ENCODE assay signal across 8 mouse cellular contexts in the genomic region with DNA sequence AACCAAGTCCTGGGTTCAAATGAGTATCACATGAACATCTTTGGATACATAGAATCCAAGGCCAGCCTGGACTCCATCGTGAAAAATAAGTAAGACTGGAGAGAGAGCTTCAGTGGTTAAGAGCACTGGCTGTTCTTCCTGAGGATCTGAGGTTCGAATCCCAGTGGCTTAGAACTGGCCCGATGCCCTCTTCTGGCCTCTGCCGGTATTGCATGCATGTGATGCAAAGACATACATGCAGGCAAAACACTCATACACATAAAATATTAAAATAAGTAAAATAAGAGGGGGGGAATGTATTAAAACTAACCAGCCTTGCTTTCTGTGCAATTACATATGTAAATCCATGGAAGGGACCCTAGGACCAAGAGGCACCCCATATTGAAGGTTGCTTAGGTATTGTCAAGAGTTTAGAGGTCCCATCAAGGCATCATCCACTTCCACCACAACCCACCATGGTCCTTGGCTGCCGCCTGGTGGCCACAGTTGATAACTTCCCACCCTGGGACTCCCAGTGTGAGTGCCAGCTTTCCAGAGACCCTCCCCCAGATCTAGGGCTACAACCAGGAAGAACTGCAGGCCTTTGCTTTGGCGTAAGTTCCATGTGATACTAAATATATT. TPM values are rescaled to one million over a fixed set of nuclear protein-coding genes. Genes with fewer than 3 reads are reported as not detected.
DNase-seq lines count a peak whose midpoint lies in the region; ATAC-seq and TF ChIP-seq lines count a peak whose summit lies in the region.

No protein-coding gene starts in this region.

- TF ChIP-seq POLR2A in bone marrow, adult 2 months (IDR thresholded peaks at IDR 0.05; ENCODE audit: borderline replicate concordance, control insufficient read depth, low read depth, low read length): no peak

- H3K9ac ChIP-seq in intestine, embryonic 15.5 days: no peak overlapping the region
- H3K9ac ChIP-seq in midbrain, embryonic 16.5 days (ENCODE audit: low read depth, low read length): no peak overlapping the region
- H3K9ac ChIP-seq in stomach, embryonic 14.5 days (replicated peaks; ENCODE audit: low read depth, low read length): no peak overlapping the region

- 16% methylated on average over 6 of the region's 6 CpGs for WGBS in bone marrow, adult 2 months
- WGBS in intestine, embryonic 15.5 days: 20% methylated on average over 6 of the region's 6 CpGs
- 25% methylated on average over 6 of the region's 6 CpGs for WGBS in limb, embryonic 10.5 days
- 21% methylated on average over 6 of the region's 6 CpGs for WGBS in midbrain, embryonic 16.5 days
- WGBS in stomach, embryonic 14.5 days: 20% methylated on average over 6 of the region's 6 CpGs

- H3K27ac ChIP-seq in bone marrow, adult 2 months (ENCODE audit: control insufficient read depth, insufficient read depth, low read depth, low read length, poor library complexity): no peak overlapping the region
- no peak overlapping the region for H3K27ac ChIP-seq in intestine, embryonic 15.5 days
- H3K27ac ChIP-seq in limb, embryonic 10.5 days: no peak overlapping the region
- H3K27ac ChIP-seq in midbrain, embryonic 16.5 days (ENCODE audit: low read length): peak overlapping the region; percentile 23; the same call in 1 of the 2 replicates
- no peak overlapping the region for H3K27ac ChIP-seq in stomach, embryonic 14.5 days (ENCODE audit: low read length)

- H3K4me1 ChIP-seq in bone marrow, adult 2 months (ENCODE audit: control insufficient read depth, insufficient read depth, low read length): peaks cover 6% of the 10 kb centered on the region; the same call in 1 of the 2 replicates
- peaks cover 10% of the 10 kb centered on the region; the same call in 1 of the 2 replicates for H3K4me1 ChIP-seq in intestine, embryonic 15.5 days (replicated peaks)
- peaks cover 15% of the 10 kb centered on the region for H3K4me1 ChIP-seq in limb, embryonic 10.5 days
- peaks cover 9% of the 10 kb centered on the region for H3K4me1 ChIP-seq in midbrain, embryonic 16.5 days (ENCODE audit: control insufficient read depth, insufficient read depth, low read length)
- H3K4me1 ChIP-seq in stomach, embryonic 14.5 days (ENCODE audit: control insufficient read depth, insufficient read depth, low read length): no peaks in the 10 kb centered on the region

- peak; percentile 98 for TF ChIP-seq CTCF in bone marrow, adult 2 months (IDR thresholded peaks at IDR 0.05; ENCODE audit: control insufficient read depth, insufficient read depth, low read length)

- H3K4me2 ChIP-seq in intestine, embryonic 15.5 days (replicated peaks): no peak overlapping the region
- H3K4me2 ChIP-seq in midbrain, embryonic 16.5 days (ENCODE audit: low read length): no peak overlapping the region
- no peak overlapping the region for H3K4me2 ChIP-seq in stomach, embryonic 14.5 days (replicated peaks; ENCODE audit: low read depth, low read length)

- H3K9me3 ChIP-seq in intestine, embryonic 15.5 days: no peaks in the 10 kb centered on the region
- H3K9me3 ChIP-seq in limb, embryonic 10.5 days (replicated peaks): no peaks in the 10 kb centered on the region
- H3K9me3 ChIP-seq in midbrain, embryonic 16.5 days (replicated peaks; ENCODE audit: control insufficient read depth, low read length, poor library complexity, severe bottlenecking): no peaks in the 10 kb centered on the region
- no peaks in the 10 kb centered on the region for H3K9me3 ChIP-seq in stomach, embryonic 14.5 days (ENCODE audit: control insufficient read depth, low read depth, low read length)

- peak; percentile 49 to 53 for DNase-seq in cerebellum, postnatal 36 days
- no peak for DNase-seq in cerebellum, adult 8-10 months
- DNase-seq in forelimb bud, embryonic 11.5 days (ENCODE audit: low read depth, low spot score): peak; percentile 85
- DNase-seq in limb, embryonic 10.5 days (ENCODE audit: low spot score): peak; percentile 86

- H3K27me3 ChIP-seq in intestine, embryonic 15.5 days (replicated peaks): no peaks in the 10 kb centered on the region
- H3K27me3 ChIP-seq in limb, embryonic 10.5 days (ENCODE audit: low read depth, poor library complexity, severe bottlenecking): no peaks in the 10 kb centered on the region
- H3K27me3 ChIP-seq in midbrain, embryonic 16.5 days (ENCODE audit: control insufficient read depth, insufficient read depth, low read depth, low read length): no peaks in the 10 kb centered on the region
- no peaks in the 10 kb centered on the region for H3K27me3 ChIP-seq in stomach, embryonic 14.5 days (ENCODE audit: control insufficient read depth, insufficient read depth, low read length)

- peaks cover 17% of the 10 kb centered on the region for H3K36me3 ChIP-seq in intestine, embryonic 15.5 days
- H3K36me3 ChIP-seq in limb, embryonic 10.5 days: peaks cover 40% of the 10 kb centered on the region
- H3K36me3 ChIP-seq in midbrain, embryonic 16.5 days (ENCODE audit: control insufficient read depth, insufficient read depth, low read length): peaks cover 21% of the 10 kb centered on the region
- H3K36me3 ChIP-seq in stomach, embryonic 14.5 days (ENCODE audit: control insufficient read depth, insufficient read depth, low read length): peaks cover 33% of the 10 kb centered on the region

- H3K4me3 ChIP-seq in bone marrow, adult 2 months (replicated peaks; ENCODE audit: control insufficient read depth, low read depth, low read length): no peak overlapping the region
- no peak overlapping the region for H3K4me3 ChIP-seq in intestine, embryonic 15.5 days (replicated peaks)
- no peak overlapping the region for H3K4me3 ChIP-seq in limb, embryonic 10.5 days
- H3K4me3 ChIP-seq in midbrain, embryonic 16.5 days (ENCODE audit: low read depth, low read length): no peak overlapping the region
- no peak overlapping the region for H3K4me3 ChIP-seq in stomach, embryonic 14.5 days (ENCODE audit: low read depth, low read length)

- ATAC-seq in intestine, embryonic 15.5 days: peak; percentile 29; the same call in 1 of the 2 replicates
- no peak for ATAC-seq in midbrain, embryonic 16.5 days
- peak; percentile 38; the same call in 1 of the 2 replicates for ATAC-seq in stomach, embryonic 14.5 days (ENCODE audit: insufficient number of reproducible peaks, insufficient read depth, low FRiP score, low read depth)

RNA-seq across cellular contexts. Expression of a gene that starts 12.1 kb away (rescaled TPM):
- polyA plus RNA-seq in bone marrow, adult 2 months (2011; ENCODE audit: insufficient read depth, insufficient read length, low replicate concordance, missing spikeins): 25.9 and 26.5 TPM in 2 replicates
- polyA plus RNA-seq in intestine, embryonic 15.5 days (2015; fragmentation: Nextera tagmentation; extraction: Ambion mirVana): 14.8 and 16.0 TPM in 2 replicates
- 4.3 and 5.8 TPM in 2 replicates for polyA plus RNA-seq in limb, embryonic 10.5 days (2016; fragmentation: Nextera tagmentation; extraction: Ambion mirVana)
- polyA plus RNA-seq in midbrain, embryonic 16.5 days (2015; fragmentation: Nextera tagmentation; extraction: Ambion mirVana): 18.4 and 23.1 TPM in 2 replicates
- 22.4 and 25.8 TPM in 2 replicates for polyA plus RNA-seq in stomach, embryonic 14.5 days (2014; fragmentation: Nextera tagmentation; extraction: Ambion mirVana)

RNA-seq across cellular contexts. Expression of a gene that starts 29.6 kb away (rescaled TPM):
- 20.1 and 34.8 TPM in 2 replicates for polyA plus RNA-seq in bone marrow, adult 2 months (2011; ENCODE audit: insufficient read depth, insufficient read length, low replicate concordance, missing spikeins)
- polyA plus RNA-seq in intestine, embryonic 15.5 days (2015; fragmentation: Nextera tagmentation; extraction: Ambion mirVana): 34.5 and 34.7 TPM in 2 replicates
- 36.6 and 47.0 TPM in 2 replicates for polyA plus RNA-seq in limb, embryonic 10.5 days (2016; fragmentation: Nextera tagmentation; extraction: Ambion mirVana)
- polyA plus RNA-seq in midbrain, embryonic 16.5 days (2015; fragmentation: Nextera tagmentation; extraction: Ambion mirVana): 56.0 and 61.5 TPM in 2 replicates
- 41.9 and 43.1 TPM in 2 replicates for polyA plus RNA-seq in stomach, embryonic 14.5 days (2014; fragmentation: Nextera tagmentation; extraction: Ambion mirVana)

RNA-seq across cellular contexts. Expression of a gene that starts 54.4 kb away (rescaled TPM):
- polyA plus RNA-seq in bone marrow, adult 2 months (2011; ENCODE audit: insufficient read depth, insufficient read length, low replicate concordance, missing spikeins): not detected in 2 replicates
- polyA plus RNA-seq in intestine, embryonic 15.5 days (2015; fragmentation: Nextera tagmentation; extraction: Ambion mirVana): 0.49 and 0.58 TPM in 2 replicates
- not detected in 2 replicates for polyA plus RNA-seq in limb, embryonic 10.5 days (2016; fragmentation: Nextera tagmentation; extraction: Ambion mirVana)
- polyA plus RNA-seq in midbrain, embryonic 16.5 days (2015; fragmentation: Nextera tagmentation; extraction: Ambion mirVana): 0.43 TPM in 1 of 2 replicates, not detected in the other
- polyA plus RNA-seq in stomach, embryonic 14.5 days (2014; fragmentation: Nextera tagmentation; extraction: Ambion mirVana): 0.74 TPM in 1 of 2 replicates, not detected in the other
